Mouse (Mus musculus) embryonic facial prominence, embryonic 10.5 days (tissue): Measurements from ENCODE around the gene Irak1. TPM values are rescaled to one million over a fixed set of nuclear protein-coding genes. Genes with fewer than 3 reads are reported as not detected.
A peak's percentile ranks its signal among the peaks of the same experiment; 100 is the strongest.

Experiments
- DNase-seq: peaks from one replicate; pipeline ENCODE4 v3.0.0-alpha.2; 2017; ENCODE audit warnings: low spot score
- H3K27ac ChIP-seq: fragments of 300-500 bp; sonication (generic); replicated peaks from 2 replicates; pipeline ENCODE4 v1.5.1; 2016; ENCODE audit warnings: mild to moderate bottlenecking
- H3K27me3 ChIP-seq: fragments of 300-500 bp; sonication (generic); replicated peaks from 2 replicates; pipeline ENCODE4 v1.6.1; 2016; ENCODE audit warnings: low read depth, mild to moderate bottlenecking; ENCODE audit not compliant: poor library complexity, severe bottlenecking
- H3K36me3 ChIP-seq: fragments of 300-500 bp; sonication (generic); replicated peaks from 2 replicates; pipeline ENCODE4 v1.6.1; 2016; ENCODE audit warnings: mild to moderate bottlenecking, moderate library complexity
- H3K4me1 ChIP-seq: fragments of 300-500 bp; sonication (generic); 2 replicates; pipeline ENCODE4 v1.6.1; 2016
- H3K4me3 ChIP-seq: fragments of 300-500 bp; sonication (generic); 2 replicates; pipeline ENCODE4 v1.5.1; 2016; ENCODE audit warnings: mild to moderate bottlenecking, moderate library complexity
- H3K9me3 ChIP-seq: fragments of 300-500 bp; sonication (generic); 2 replicates; pipeline ENCODE4 v1.6.1; 2016; ENCODE audit warnings: mild to moderate bottlenecking
- WGBS: fragments of 180-500 bp; shearing (Covaris S2); methylation state at CpG from one replicate; pipeline ENCODE4 v1.1.7; 2016; 5-methylcytosine and 5-hydroxymethylcytosine counted together
- polyA plus RNA-seq: library from polyadenylated mRNA; unstranded; fragments of >200 nt; fragmentation: Nextera tagmentation; extraction: Ambion mirVana; gene quantifications from 2 replicates; pipeline ENCODE4 v1.2.1, GENCODE M21; 2016

Irak1 gene
- polyA plus RNA-seq, 1 experiment from 2014 or later, result 54.0 TPM

DNA sequence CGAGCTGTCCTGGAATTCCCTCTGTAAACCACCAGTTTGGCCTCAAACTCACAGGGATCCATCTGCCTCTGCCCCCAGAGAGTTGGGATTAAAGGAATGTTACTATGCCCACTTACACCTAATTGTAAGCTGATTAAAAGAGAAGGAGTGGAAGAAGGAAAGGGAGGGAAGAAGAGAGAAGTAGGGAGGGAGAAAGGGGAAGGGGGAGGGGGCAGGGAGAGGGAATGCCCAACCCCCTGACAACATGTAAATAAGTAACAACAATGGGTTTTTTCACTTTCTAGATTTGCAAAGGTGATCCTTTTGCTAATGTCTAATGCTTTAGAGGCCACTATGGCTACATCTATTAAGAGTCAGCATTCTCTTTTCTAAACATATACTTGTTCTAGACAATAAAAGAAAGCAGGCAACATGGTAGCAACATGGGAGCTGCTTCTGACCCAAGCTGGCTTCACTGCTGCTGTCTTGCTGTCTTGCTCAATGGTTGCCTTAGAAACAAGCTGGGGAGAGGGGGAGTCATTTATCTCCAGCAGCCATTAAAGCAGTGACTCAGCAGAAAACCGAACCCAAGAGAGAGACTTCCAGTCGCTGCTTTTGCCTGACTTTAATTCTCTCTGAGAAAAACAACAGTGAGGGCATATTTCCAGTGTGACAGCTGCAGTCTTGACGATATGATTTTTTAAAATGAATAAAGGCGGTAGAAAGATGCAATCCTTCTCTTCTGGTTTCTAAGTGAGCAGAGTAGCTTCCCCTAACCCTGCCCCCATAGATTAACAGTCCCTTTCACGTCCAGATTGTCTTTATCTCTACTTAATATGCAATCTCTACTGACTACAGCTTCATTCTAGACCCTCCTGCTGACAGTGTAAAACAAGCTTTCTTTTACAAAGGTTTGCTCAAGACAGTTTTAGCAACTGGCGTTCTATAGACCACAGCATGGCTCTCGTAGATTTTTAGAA, 24.5 kb downstream of the Irak1 start:
- Histone ChIP-seq H3K9me3 (no peaks in the 10 kb centered on the region), H3K27ac (peak overlapping the region; percentile 59; the same call in 1 of the 2 replicates), H3K4me3 (no peak overlapping the region), H3K4me1 (peaks cover 9% of the 10 kb centered on the region; the same call in 1 of the 2 replicates), H3K36me3 (no peaks in the 10 kb centered on the region), H3K27me3 (no peaks in the 10 kb centered on the region)
- peak; percentile 53 for DNase-seq
- 29% methylated on average over 8 of the region's 8 CpGs for WGBS

DNA sequence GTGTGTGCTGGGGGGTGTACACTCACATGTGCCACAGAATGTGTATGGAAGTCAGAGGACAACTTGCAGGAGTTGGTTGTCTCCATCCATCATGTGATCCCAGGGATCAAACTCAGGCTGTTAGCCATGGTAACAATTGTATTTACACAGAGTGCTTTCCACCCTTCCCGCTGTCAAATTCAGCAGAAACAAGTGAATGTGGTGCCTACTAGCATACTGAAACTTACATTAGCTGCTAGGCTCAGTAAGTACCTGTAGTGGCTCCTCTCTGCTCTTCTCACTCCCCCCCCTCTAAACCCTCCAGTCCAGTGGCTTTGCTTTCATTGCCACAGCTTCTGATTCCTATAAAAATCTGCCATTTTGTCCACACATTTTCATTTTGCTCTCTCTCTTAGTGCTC, 45.9 kb downstream of the Irak1 start:
- Histone ChIP-seq H3K36me3 (no peaks in the 10 kb centered on the region), H3K4me1 (no peaks in the 10 kb centered on the region), H3K27me3 (no peaks in the 10 kb centered on the region), H3K9me3 (no peaks in the 10 kb centered on the region), H3K4me3 (no peak overlapping the region), H3K27ac (no peak overlapping the region)
- WGBS, result 71% methylated on average over 1 of the region's 1 CpGs
- no peak for DNase-seq

DNA sequence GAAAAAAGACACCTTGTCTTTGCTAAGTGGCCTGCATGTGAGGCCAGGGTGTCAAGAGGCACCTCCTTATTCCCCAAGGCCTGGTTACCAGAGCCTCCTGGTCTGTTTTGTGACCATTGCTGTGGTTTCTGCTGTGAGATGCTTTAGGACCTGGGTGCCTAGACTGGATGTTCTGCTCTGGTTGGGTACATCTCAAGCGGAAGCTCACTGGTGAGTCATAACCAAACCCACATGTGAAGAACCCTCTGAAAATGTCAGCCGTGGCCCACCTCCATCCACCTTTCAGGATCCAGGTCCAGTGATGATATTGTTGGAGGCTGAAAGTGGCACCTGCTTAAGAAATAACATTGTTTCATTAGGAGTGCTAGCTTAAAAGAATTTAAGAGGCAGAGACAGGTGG, 47.4 kb downstream of the Irak1 start:
- no peak overlapping the region for H3K4me3 ChIP-seq
- no peaks in the 10 kb centered on the region for H3K4me1 ChIP-seq
- H3K27me3 ChIP-seq, result no peaks in the 10 kb centered on the region
- no peaks in the 10 kb centered on the region for H3K36me3 ChIP-seq
- H3K27ac ChIP-seq, result no peak overlapping the region
- no peaks in the 10 kb centered on the region for H3K9me3 ChIP-seq
- DNase-seq, result no peak
- WGBS, result 86% methylated on average over 2 of the region's 2 CpGs

DNA sequence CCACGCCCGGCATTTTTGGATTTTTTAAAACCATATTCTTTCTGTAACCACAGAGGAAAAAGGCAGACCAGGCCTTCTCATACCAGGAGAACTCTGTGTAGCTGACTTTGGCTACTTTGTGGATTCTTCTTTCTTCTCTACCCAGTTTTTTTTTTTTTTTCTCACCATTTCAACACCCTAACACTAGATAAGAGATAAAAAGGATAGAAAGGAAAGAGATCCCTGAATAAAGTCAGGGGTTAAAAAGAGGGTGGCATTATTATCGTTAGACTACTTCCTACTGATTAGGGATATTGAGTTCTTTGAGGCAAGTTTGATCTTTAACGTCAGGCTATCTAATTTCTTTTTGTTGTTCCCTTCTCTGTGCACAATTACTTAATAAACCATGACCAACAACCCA, 50.9 kb downstream of the Irak1 start:
- Histone ChIP-seq H3K4me1 (0 out of 2 replicates have a peak, but pooled peaks cover 4% of the 10 kb centered on the region), H3K36me3 (no peaks in the 10 kb centered on the region), H3K27ac (no peak overlapping the region), H3K4me3 (no peak overlapping the region), H3K9me3 (no peaks in the 10 kb centered on the region), H3K27me3 (peaks cover 2% of the 10 kb centered on the region; the same call in 1 of the 2 replicates)
- DNase-seq, result no peak
- 79% methylated on average over 4 of the region's 4 CpGs for WGBS

DNA sequence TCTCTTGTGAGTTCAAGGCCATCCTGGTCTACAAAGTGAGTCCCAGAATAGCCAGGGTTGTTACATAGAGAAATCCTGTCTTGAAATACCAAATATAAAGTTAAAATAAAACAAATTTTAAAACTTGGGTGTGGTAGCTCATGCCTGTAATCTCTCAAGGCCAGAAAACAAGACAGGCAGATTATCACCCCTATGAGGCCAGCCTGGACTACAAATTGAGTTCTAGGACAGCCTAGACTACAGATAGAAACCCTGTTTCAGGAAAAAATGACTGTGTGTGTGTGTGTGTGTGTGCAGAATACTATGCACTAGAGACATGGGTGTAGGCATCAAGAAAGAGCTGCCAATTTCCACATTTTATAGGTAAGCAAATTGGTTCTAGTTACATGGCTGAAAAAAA, 52.9 kb downstream of the Irak1 start:
- Histone ChIP-seq H3K4me1 (0 out of 2 replicates have a peak, but pooled peaks cover 4% of the 10 kb centered on the region), H3K4me3 (no peak overlapping the region), H3K27ac (no peak overlapping the region), H3K9me3 (no peaks in the 10 kb centered on the region; the same call in 1 of the 2 replicates), H3K36me3 (no peaks in the 10 kb centered on the region), H3K27me3 (peaks cover 18% of the 10 kb centered on the region; the same call in 1 of the 2 replicates)
- no peak for DNase-seq

DNA sequence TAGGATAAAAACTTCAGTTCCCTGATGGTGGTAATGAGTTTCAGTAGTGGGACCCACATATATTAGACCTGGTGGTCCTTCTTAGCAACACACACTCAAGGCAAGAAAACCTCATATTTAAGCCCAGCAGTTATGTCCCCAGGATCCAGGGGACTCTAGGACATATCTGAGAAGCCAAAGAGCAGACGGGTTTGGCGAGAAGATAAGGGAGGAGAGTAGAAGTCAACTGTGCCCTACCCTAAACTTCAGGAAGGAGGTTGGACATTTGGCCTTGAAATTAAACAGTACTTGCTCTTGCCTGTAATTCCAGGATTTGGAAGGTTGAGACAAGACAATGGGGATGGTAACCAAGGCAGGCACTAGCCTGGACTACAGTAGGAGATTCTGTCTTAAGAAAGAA, 54.0 kb downstream of the Irak1 start:
- Histone ChIP-seq H3K4me1 (peaks cover 4% of the 10 kb centered on the region; the same call in 1 of the 2 replicates), H3K36me3 (no peaks in the 10 kb centered on the region), H3K27ac (no peak overlapping the region), H3K27me3 (peaks cover 19% of the 10 kb centered on the region; the same call in 1 of the 2 replicates), H3K9me3 (no peaks in the 10 kb centered on the region; the same call in 1 of the 2 replicates), H3K4me3 (no peak overlapping the region)
- DNase-seq, result no peak
- 86% methylated on average over 2 of the region's 2 CpGs for WGBS

DNA sequence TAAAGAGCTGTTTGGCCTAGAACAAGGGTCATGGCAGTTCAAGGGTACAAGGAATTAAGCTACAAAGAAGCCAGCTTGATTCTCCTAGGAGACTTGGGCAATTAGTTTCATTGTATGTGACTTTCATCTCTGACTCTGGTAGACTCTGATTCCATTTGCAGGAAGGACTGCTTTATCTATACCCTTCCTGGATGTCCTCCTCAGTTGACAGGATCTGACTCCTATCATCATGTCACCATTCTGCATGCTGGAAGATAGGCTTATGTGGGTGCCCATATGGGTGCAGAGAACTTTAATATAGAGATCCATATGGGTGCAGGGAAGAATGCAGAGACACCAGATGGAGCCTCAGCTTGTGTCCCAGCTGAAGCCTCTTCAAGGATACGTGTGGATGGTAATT, 54.6 kb downstream of the Irak1 start:
- H3K36me3 ChIP-seq, result peaks cover 5% of the 10 kb centered on the region
- no peaks in the 10 kb centered on the region; the same call in 1 of the 2 replicates for H3K9me3 ChIP-seq
- DNase-seq, result no peak
- WGBS, result 79% methylated on average over 1 of the region's 1 CpGs
- no peak overlapping the region for H3K27ac ChIP-seq
- H3K4me3 ChIP-seq, result no peak overlapping the region
- peaks cover 25% of the 10 kb centered on the region; the same call in 1 of the 2 replicates for H3K27me3 ChIP-seq
- peaks cover 10% of the 10 kb centered on the region for H3K4me1 ChIP-seq

DNA sequence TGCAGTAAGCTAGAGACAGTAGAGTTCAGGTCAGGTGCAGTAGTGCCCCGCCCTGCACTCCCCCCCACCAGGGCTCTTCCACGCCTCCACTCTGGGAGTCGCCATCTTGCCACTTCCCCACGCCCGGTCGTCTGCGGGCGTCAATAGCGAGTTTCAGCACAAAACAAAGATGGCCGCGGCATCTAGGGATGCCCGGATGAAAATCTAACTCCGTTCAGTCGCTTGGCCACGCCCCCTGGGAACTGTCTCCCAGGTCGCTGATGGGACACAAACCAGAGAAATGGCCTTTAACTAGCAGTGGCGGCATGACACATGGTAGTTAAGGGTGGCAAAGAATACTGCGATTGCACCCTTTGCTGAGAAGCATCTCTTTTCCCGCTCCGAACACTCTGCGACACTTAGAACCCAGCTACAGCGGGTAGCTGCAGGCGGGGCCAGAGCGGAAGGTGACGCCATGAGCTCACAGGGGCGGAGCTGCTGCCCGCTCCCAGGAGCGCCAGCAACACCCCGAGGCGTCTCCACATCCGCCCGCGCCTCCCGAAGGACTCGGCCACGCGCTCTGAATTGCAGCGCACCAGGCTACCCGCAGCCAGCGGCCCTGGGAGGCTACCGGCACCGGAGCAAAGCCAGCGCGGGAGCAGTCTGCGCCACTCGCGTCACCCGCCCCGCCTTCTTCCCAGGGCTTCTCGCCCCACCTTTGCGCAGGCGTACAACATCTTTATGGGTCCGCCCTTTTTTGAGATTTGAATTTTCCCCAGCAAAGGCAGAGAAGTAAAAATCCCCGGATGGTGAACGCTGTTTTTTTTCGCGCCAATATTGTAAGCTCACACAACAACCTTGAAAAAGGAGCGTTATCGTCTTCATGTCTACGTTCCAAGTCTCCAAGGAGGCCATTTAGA, 56.3 kb downstream of the Irak1 start:
- WGBS, result 15% methylated on average over 60 of the region's 60 CpGs
- peak; percentile 90 for DNase-seq

DNA sequence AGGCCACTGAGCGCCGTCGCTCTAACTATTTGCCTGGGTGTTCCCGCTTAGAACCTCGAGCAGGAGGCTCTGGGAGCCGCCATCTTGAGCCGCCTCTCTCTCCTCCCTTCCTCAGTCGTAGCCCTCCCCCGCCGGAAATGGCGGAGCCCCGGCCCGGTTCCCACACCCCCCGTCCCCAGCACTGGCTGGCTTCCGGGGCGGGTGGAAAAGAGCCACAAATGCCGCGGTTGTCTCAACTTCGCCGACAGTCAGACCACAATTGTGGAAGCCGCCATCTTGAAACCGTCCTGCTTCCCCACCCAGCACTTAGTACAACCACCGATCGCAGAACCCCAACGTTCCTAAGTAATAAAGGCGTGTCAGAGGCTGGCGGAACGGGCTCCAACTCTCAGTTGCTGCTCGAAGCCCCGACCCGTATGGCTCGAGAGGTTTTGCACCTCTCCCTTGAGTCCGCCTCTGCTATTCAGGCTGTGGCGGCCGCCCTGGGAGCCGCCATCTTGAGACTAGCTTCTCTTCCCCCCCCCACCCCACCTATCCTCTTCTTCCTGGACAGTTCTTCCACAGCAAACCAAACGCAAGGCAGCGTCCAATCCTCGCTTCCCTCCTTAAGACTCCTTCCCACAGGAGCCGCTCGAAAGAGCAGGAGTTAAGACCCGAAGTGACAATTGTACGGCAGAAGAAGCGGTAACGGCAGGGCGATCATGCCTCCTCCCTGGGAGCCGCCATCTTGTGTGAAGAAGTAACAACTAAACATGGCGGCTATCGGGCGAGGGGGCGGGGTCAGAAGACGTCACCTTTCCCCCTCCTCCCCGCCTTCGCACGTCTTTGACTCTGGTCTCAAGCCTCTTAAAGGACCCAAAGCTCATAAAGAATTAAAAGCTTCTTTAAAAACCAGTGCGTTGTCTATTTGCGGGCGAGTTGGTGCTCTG, 57.2 kb downstream of the Irak1 start, which contains the start of gene Hcfc1:
TSS of gene Hcfc1 (minus strand) at position 110 of the 929 bp plus-strand sequence.
- 14% methylated on average over 58 of the region's 58 CpGs for WGBS
- DNase-seq, result peak; percentile 89

More for the DNA sequence above, 56.3 kb downstream of the Irak1 start:
- Histone ChIP-seq H3K4me3 (peak overlapping the region; percentile 76), H3K36me3 (peaks cover 19% of the 10 kb centered on the region), H3K4me1 (peaks cover 25% of the 10 kb centered on the region), H3K9me3 (no peaks in the 10 kb centered on the region; the same call in 1 of the 2 replicates), H3K27me3 (peaks cover 25% of the 10 kb centered on the region; the same call in 1 of the 2 replicates), H3K27ac (peak overlapping the region; percentile 96)

DNA sequence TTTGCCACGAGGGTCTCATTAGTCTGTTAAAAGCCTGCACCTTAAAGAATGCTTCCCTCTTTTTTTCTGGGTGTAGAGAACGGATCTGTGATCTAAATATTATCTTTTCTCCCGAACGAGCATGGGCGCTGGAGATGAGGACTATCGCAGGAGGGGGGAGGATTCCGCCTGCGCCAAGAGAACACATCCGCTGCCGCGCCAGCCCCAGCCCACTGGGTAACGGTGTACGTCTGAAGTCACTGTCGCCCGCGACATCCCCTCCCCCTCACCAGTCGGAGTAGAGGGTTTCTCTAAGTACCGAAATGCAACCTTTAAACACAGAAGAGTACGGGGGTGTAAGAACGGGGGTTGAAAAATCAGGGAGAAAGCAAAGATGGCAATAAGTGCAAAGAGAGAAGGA, 58.4 kb downstream of the Irak1 start:
- peak; percentile 39 for DNase-seq
- Histone ChIP-seq H3K4me3 (peak overlapping the region; percentile 76), H3K27ac (peak overlapping the region; percentile 96), H3K27me3 (peaks cover 25% of the 10 kb centered on the region; the same call in 1 of the 2 replicates), H3K4me1 (peaks cover 25% of the 10 kb centered on the region), H3K9me3 (no peaks in the 10 kb centered on the region; the same call in 1 of the 2 replicates), H3K36me3 (peaks cover 40% of the 10 kb centered on the region)
- WGBS, result 20% methylated on average over 20 of the region's 20 CpGs

More for the DNA sequence above, 57.2 kb downstream of the Irak1 start, which contains the start of gene Hcfc1:
- peaks cover 25% of the 10 kb centered on the region for H3K4me1 ChIP-seq
- H3K36me3 ChIP-seq, result peaks cover 28% of the 10 kb centered on the region
- H3K27ac ChIP-seq, result peak within 1 kb of the TSS; percentile 96
- H3K9me3 ChIP-seq, result no peaks in the 10 kb centered on the region; the same call in 1 of the 2 replicates
- H3K4me3 ChIP-seq, result peak within 1 kb of the TSS; percentile 76
- H3K27me3 ChIP-seq, result peaks cover 25% of the 10 kb centered on the region; the same call in 1 of the 2 replicates

DNA sequence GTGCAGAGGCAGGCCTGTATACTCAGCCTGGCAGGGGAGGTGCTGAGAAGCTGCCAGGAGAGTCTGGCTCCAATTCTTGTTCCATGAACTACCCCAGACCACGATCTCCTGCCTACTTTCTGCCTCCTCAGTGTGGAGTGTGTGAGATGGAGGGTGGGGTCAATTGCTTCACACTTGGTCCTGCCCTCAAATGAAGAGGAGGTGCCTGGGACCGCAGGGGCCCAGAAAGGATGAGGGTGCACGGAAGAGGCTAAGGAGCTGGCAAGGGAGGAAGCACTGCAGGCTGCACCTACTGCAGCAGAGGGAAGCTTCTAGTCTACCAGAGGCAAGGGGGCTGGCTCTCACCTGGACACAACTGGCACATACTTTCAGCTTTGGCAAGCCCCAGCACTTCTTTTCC, 59.4 kb downstream of the Irak1 start:
- Histone ChIP-seq H3K4me1 (peaks cover 25% of the 10 kb centered on the region), H3K27me3 (peaks cover 27% of the 10 kb centered on the region; the same call in 1 of the 2 replicates), H3K27ac (peak overlapping the region; percentile 96; the same call in 1 of the 2 replicates), H3K36me3 (peaks cover 49% of the 10 kb centered on the region), H3K4me3 (peak overlapping the region; percentile 76), H3K9me3 (no peaks in the 10 kb centered on the region; the same call in 1 of the 2 replicates)
- DNase-seq, result no peak
- 55% methylated on average over 3 of the region's 3 CpGs for WGBS
